Mouse (Mus musculus) intestine, embryonic 15.5 days (tissue): ENCODE results near the gene Adpgk. TPM values are rescaled to one million over a fixed set of nuclear protein-coding genes. Genes with fewer than 3 reads are reported as not detected.
A peak's percentile ranks its signal among the peaks of the same experiment; 100 is the strongest.
"Not testable (repeated sequence)": the region's sequence is repeated elsewhere in the genome, so short reads cannot be mapped to it uniquely, and the experiment has no call there.

Source experiments
- ATAC-seq: fragments of 200-750 bp; cut with Nextera tagmentation; 2 replicates; pipeline ENCODE4 v1.8.0; 2017; ENCODE audit warnings: moderate TSS enrichment, moderate library complexity
- H3K27ac ChIP-seq: fragments of 300-500 bp; sonication (generic); 2 replicates; pipeline ENCODE4 v1.5.1; 2015; ENCODE audit warnings: mild to moderate bottlenecking, inconsistent platforms
- H3K27me3 ChIP-seq: fragments of 300-500 bp; sonication (generic); replicated peaks from 2 replicates; pipeline ENCODE4 v1.6.1; 2015; ENCODE audit warnings: inconsistent platforms
- H3K36me3 ChIP-seq: fragments of 300-500 bp; sonication (generic); 2 replicates; pipeline ENCODE4 v1.6.1; 2015; ENCODE audit warnings: inconsistent platforms
- H3K4me1 ChIP-seq: fragments of 300-500 bp; sonication (generic); replicated peaks from 2 replicates; pipeline ENCODE4 v1.6.1; 2015; ENCODE audit warnings: inconsistent platforms
- H3K4me2 ChIP-seq: fragments of 300-500 bp; sonication (generic); replicated peaks from 2 replicates; pipeline ENCODE4 v1.6.1; 2015; ENCODE audit warnings: mild to moderate bottlenecking, inconsistent platforms
- H3K4me3 ChIP-seq: fragments of 300-500 bp; sonication (generic); replicated peaks from 2 replicates; pipeline ENCODE4 v1.5.1; 2015; ENCODE audit warnings: inconsistent platforms
- H3K9ac ChIP-seq: fragments of 300-500 bp; sonication (generic); 2 replicates; pipeline ENCODE4 v1.6.1; 2015; ENCODE audit warnings: inconsistent platforms
- H3K9me3 ChIP-seq: fragments of 300-500 bp; sonication (generic); 2 replicates; pipeline ENCODE4 v1.6.1; 2016; ENCODE audit warnings: inconsistent platforms
- WGBS: fragments of 180-500 bp; shearing (Covaris S2); methylation state at CpG from one replicate; pipeline ENCODE4 v1.1.7; 2015; 5-methylcytosine and 5-hydroxymethylcytosine counted together
- polyA plus RNA-seq: library from polyadenylated mRNA; unstranded; fragments of >200 nt; fragmentation: Nextera tagmentation; extraction: Ambion mirVana; gene quantifications from 2 replicates; pipeline ENCODE4 v1.2.1, GENCODE M21; 2015

Gene Adpgk
- polyA plus RNA-seq, 1 experiment from 2014 or later = 31.3 TPM

DNA sequence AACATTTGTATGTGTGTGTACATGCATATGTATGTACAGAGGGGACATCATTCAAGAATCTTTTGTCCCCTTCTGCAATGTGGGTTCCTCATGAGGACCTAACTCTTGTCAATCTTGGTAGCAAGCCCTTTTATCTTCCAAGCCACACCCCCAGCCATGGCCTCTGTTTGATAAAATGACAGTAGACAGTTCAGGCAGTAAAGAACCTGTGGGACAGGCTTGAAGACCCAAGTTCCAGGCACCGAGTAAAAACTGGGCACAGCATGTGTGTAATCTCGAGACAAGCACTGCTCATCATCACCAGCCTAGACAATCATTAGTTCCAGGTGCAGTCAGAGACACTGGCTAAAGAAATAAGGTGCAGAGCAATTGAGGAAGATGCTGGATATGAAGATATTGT is 54.8 kb downstream of the Adpgk start:
- Histone ChIP-seq H3K27me3 (no peaks in the 10 kb centered on the region), H3K9me3 (no peaks in the 10 kb centered on the region), H3K9ac (no peak overlapping the region), H3K27ac (no peak overlapping the region), H3K36me3 (no peaks in the 10 kb centered on the region), H3K4me2 (no peak overlapping the region), H3K4me3 (no peak overlapping the region), H3K4me1 (no peaks in the 10 kb centered on the region)
- WGBS = 56% methylated on average over 2 of the region's 2 CpGs
- no peak for ATAC-seq

- ATAC-seq = peak; percentile 16
- Histone ChIP-seq H3K27me3 (no peaks in the 10 kb centered on the region), H3K4me2 (peak overlapping the region; percentile 77), H3K9ac (peak overlapping the region; percentile 64), H3K27ac (peak overlapping the region; percentile 72), H3K4me1 (no peaks in the 10 kb centered on the region), H3K36me3 (no peaks in the 10 kb centered on the region), H3K4me3 (peak overlapping the region; percentile 61), H3K9me3 (no peaks in the 10 kb centered on the region)
- WGBS = 11% methylated on average over 15 of the region's 15 CpGs
Measured at GRCm38 (mm10) chr9:59352586-59353252, 61.4 kb downstream of the Adpgk start.

- Histone ChIP-seq H3K4me3 (peak within 1 kb of the TSS; percentile 61), H3K9ac (peak within 1 kb of the TSS; percentile 64), H3K27me3 (no peaks in the 10 kb centered on the region), H3K36me3 (no peaks in the 10 kb centered on the region), H3K4me2 (peak within 1 kb of the TSS; percentile 77), H3K27ac (peak within 1 kb of the TSS; percentile 72), H3K9me3 (no peaks in the 10 kb centered on the region), H3K4me1 (no peaks in the 10 kb centered on the region)
- peak; percentile 99 for ATAC-seq
- under 1% methylated on average over 31 of the region's 32 CpGs for WGBS
Measured at GRCm38 (mm10) chr9:59353253-59353639, 61.9 kb downstream of the Adpgk start, which contains the start of gene Bbs4. Gene Bbs4, minus strand, starts transcription at chr9:59353508.

GRCm38 (mm10) chr9:59358041-59358440 is 66.7 kb downstream of the Adpgk start:
- ATAC-seq, H3K4me1 ChIP-seq, H3K27ac ChIP-seq, H3K4me3 ChIP-seq, H3K27me3 ChIP-seq, H3K36me3 ChIP-seq, H3K4me2 ChIP-seq, H3K9ac ChIP-seq, H3K9me3 ChIP-seq: not testable (repeated sequence)
- 64% methylated on average over 1 of the region's 1 CpGs for WGBS

DNA sequence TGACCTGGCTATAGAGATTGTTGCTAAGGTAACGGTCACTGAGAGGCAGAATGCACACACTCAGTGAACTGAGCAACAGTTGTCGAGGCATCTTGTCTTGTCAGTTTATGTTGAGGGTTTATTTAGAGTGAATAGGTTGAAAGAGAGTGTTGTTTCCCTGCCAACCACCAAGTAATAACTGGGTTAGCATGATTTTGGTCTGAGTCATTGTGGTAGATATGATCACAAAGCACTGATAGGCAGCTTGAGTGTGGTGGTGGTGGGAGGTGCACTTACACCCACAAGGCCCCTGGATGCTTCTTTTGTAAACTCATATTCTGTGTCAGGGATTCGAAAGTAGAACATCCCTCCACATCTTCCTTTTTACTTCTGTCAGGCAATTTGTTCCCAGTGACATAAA is 69.1 kb downstream of the Adpgk start:
- not testable (repeated sequence) for H3K9ac ChIP-seq, H3K4me1 ChIP-seq, ATAC-seq, H3K36me3 ChIP-seq, H3K9me3 ChIP-seq, H3K27me3 ChIP-seq, H3K4me3 ChIP-seq, H3K27ac ChIP-seq, H3K4me2 ChIP-seq
- 42% methylated on average over 2 of the region's 3 CpGs for WGBS

DNA sequence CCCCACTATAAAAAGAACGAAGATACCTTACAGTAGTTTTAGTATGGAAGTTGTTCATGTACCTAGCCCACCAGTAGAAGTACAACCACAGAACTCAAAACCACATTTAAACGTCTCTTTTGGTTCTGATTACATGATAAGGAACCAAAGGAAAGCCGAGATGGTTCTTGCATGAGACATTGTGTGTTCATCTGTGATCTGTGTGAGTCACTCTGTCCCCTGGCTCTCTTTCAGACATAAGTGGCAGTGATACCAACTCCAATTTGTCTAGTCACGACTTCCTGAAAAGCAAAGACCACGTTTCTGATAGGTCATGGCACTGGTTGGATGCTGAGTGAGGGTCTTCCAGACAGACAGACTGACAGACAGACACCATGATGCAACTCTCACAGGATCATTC is 77.9 kb downstream of the Adpgk start:
- H3K9ac ChIP-seq = no peak overlapping the region
- no peaks in the 10 kb centered on the region for H3K4me1 ChIP-seq
- no peak overlapping the region for H3K4me2 ChIP-seq
- no peak overlapping the region for H3K27ac ChIP-seq
- no peak for ATAC-seq
- no peak overlapping the region for H3K4me3 ChIP-seq
- 79% methylated on average over 5 of the region's 5 CpGs for WGBS
- no peaks in the 10 kb centered on the region for H3K9me3 ChIP-seq
- no peaks in the 10 kb centered on the region for H3K36me3 ChIP-seq
- H3K27me3 ChIP-seq = no peaks in the 10 kb centered on the region

DNA sequence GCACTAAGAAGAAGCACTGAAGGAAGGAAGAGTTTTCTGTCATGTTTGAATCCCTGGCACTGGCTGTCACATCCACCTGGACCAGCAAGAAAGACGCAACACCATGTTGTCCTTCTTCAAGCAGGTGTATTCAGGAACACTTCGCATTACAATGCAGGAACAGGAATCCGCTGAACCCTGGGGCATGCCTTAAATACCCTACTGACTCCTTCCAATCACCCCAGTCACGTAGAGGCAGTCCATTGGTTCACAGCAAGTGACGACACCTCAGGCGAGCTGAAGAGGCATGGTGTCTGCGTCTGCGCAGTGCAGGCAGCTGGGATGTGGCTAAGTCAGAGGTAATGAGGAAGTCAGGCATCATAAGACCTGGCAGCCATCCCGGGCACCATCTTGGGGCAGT is 78.3 kb downstream of the Adpgk start:
- Histone ChIP-seq H3K9me3 (no peaks in the 10 kb centered on the region), H3K27me3 (no peaks in the 10 kb centered on the region), H3K4me1 (no peaks in the 10 kb centered on the region), H3K27ac (no peak overlapping the region), H3K36me3 (no peaks in the 10 kb centered on the region), H3K9ac (no peak overlapping the region), H3K4me3 (no peak overlapping the region), H3K4me2 (no peak overlapping the region)
- no peak for ATAC-seq
- 89% methylated on average over 9 of the region's 9 CpGs for WGBS

Other genes with a start within 250 kb of the Adpgk start
- 8.9 and 9.6 TPM in 2 replicates for gene Bbs4, start 62.0 kb downstream of the Adpgk start, polyA plus RNA-seq
- 11.5 and 12.7 TPM in 2 replicates for gene Arih1, start 195.1 kb downstream of the Adpgk start, polyA plus RNA-seq
- gene Hexa, start 248.0 kb downstream of the Adpgk start, polyA plus RNA-seq = 108 and 120 TPM in 2 replicates
- gene Tmem202, start 248.3 kb downstream of the Adpgk start, polyA plus RNA-seq = 0.35 TPM in 1 of 2 replicates, not detected in the other